Mouse (Mus musculus): ENCODE data around the gene Serpinb1c.

DNA sequence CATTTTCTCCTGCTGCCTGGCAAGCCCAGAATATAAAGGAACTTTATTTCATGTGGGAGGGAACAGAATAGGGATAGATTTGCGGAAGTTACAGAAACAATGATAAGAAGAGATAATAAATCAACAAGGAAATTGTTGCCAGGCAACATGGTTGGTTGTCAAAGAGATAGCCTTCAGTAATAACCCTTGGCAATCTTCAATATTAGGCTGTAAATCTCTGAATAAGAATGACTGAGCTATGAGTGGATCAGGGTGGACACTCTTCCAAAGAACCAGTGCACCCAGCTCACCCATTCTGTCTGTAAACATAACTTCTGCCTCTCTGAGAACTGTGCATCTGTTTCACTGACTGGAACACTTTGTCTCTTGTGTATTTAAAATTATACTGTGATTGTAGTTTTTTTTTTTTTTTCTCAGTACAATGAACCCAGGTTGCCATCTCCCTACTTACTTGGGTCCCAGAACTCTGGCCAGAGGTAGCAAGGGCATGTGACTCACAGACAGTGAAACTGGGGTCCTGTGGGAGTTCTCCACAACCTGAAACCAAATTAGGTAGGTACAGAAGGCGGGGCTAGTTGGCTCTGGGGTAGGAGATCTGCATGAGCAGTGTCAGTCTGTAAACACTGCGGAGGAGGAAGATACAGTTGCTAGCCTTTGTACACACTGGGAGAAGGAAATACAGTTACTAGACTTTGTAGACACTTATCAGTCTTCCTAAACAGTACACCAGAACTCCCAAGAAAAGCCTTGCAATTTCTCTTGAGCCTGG is 66.3 kb downstream of the Serpinb1c start:
- no peak for TF ChIP-seq CTCF (conservative IDR thresholded peaks at IDR 0.05; ENCODE audit: low read length)
- no peak for TF ChIP-seq NANOG (IDR thresholded peaks at IDR 0.05; ENCODE audit: borderline replicate concordance, low read length)
- no peak for TF ChIP-seq POU5F1 (IDR thresholded peaks at IDR 0.05; ENCODE audit: borderline replicate concordance, low read length)
